Mouse (Mus musculus): ENCODE results near the gene Vti1b. TPM values are rescaled to one million over a fixed set of nuclear protein-coding genes. Genes with fewer than 3 reads are reported as not detected.

Vti1b gene
- 25.4 and 25.8 TPM in 2 replicates for polyA plus RNA-seq (2012; rRNA removed)

DNA sequence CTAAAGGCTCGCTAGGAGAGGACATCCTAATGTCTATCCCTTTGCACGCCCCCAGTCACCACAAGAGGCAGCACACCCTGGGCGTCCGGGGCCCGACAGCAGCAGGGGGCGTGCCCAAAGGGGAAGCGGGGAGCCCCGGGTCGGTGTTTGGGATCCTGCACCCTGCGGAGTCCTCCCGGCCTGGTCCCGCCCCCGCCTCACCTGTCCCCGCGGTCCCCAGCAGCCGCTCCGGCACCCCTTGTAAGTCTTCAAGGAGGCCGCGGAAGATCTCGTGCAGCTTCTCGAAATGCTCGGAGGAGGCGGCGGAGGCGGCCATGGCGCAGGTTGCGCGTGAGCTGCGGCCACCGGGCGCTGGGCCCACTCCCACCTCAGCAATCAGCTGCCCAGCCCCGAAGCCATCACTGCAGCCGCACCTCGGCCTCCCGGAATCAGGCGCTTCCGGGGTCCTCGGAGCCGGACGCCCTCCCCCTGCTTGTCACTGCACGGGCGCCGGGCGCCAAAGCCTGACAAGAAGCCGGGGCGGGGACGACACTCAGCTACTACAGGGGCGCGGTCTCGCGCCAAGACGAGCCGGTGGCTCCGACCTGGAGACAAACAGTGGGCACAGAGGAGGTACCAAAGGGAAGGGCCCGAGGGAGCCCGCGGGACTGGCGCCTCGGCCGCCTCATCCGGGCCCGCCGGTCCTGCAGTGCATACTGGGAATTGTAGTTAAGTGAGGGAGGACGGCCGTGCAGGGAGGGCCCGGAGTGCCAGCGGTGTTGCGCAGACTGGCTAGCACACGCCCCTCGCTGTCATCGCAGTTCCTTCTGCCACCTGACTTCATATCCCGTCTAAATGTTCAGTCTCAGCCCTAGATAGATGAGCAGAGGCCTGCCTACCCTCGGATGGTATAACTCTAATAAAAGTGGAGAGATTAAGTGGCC, at the start of gene Vti1b:
Gene Vti1b, minus strand, starts transcription at position 649 of the 923 bp plus-strand sequence.
- TF ChIP-seq POLR2A (IDR thresholded peaks at IDR 0.05; ENCODE audit: control insufficient read depth, extremely low read depth, insufficient read depth, low read length, poor library complexity): peak; percentile 81
- peak; percentile 65 for TF ChIP-seq CTCF (IDR thresholded peaks at IDR 0.05; ENCODE audit: borderline replicate concordance, control insufficient read depth, extremely low read depth, insufficient read depth, low read length, poor library complexity)
- Histone ChIP-seq H3K27ac (ENCODE audit: control insufficient read depth, insufficient read depth, low read length) (peak within 1 kb of the TSS; percentile 8; the same call in 1 of the 2 replicates), H3K4me3 (ENCODE audit: control insufficient read depth, insufficient read depth, low read length) (peak within 1 kb of the TSS; percentile 87), H3K27me3 (ENCODE audit: control insufficient read depth, insufficient read depth, low read length) (no peaks in the 10 kb centered on the region), H3K36me3 (ENCODE audit: control insufficient read depth, insufficient read depth, low read length) (peaks cover 10% of the 10 kb centered on the region), H3K4me1 (replicated peaks; ENCODE audit: control insufficient read depth, insufficient read depth, low read length) (peaks cover 3% of the 10 kb centered on the region)
- under 1% methylated on average over 73 of the region's 73 CpGs for WGBS
- peak; percentile 86 for DNase-seq

- Histone ChIP-seq H3K4me1 (replicated peaks; ENCODE audit: control insufficient read depth, insufficient read depth, low read length) (no peaks in the 10 kb centered on the region), H3K27ac (ENCODE audit: control insufficient read depth, insufficient read depth, low read length) (no peak overlapping the region), H3K36me3 (ENCODE audit: control insufficient read depth, insufficient read depth, low read length) (no peaks in the 10 kb centered on the region), H3K27me3 (ENCODE audit: control insufficient read depth, insufficient read depth, low read length) (no peaks in the 10 kb centered on the region), H3K4me3 (ENCODE audit: control insufficient read depth, insufficient read depth, low read length) (no peak overlapping the region)
- WGBS: 91% methylated on average over 5 of the region's 5 CpGs
- DNase-seq: no peak
- TF ChIP-seq CTCF (IDR thresholded peaks at IDR 0.05; ENCODE audit: borderline replicate concordance, control insufficient read depth, extremely low read depth, insufficient read depth, low read length, poor library complexity) (no peak), POLR2A (IDR thresholded peaks at IDR 0.05; ENCODE audit: control insufficient read depth, extremely low read depth, insufficient read depth, low read length, poor library complexity) (no peak)
Measured at GRCm38 (mm10) chr12:79217511-79217910, 45.0 kb upstream of the Vti1b start.

DNA sequence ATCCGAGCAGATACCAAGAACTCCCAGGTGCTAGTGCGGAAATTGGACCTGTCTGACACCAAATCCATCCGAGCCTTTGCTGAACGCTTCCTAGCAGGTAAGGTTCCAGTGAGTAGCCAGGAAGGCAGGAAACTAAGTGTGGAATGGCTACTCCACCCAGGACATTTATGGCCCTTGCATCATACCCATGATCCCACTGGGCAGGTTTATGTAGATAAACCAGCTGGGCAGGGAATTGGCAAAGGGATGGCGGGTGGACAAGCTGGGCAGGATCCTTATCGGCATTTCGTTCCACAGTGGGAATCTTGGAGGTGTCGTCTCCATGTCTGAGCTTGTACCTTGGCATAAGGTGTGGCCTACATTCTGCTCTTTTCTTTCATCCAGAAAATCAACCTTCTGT, 39.0 kb upstream of the Vti1b start:
- WGBS: 94% methylated on average over 8 of the region's 8 CpGs
- TF ChIP-seq POLR2A (IDR thresholded peaks at IDR 0.05; ENCODE audit: control insufficient read depth, extremely low read depth, insufficient read depth, low read length, poor library complexity): no peak
- TF ChIP-seq CTCF (IDR thresholded peaks at IDR 0.05; ENCODE audit: borderline replicate concordance, control insufficient read depth, extremely low read depth, insufficient read depth, low read length, poor library complexity): no peak
- no peak for DNase-seq
- no peak overlapping the region for H3K27ac ChIP-seq (ENCODE audit: control insufficient read depth, insufficient read depth, low read length)
- H3K27me3 ChIP-seq (ENCODE audit: control insufficient read depth, insufficient read depth, low read length): no peaks in the 10 kb centered on the region
- no peaks in the 10 kb centered on the region for H3K4me1 ChIP-seq (replicated peaks; ENCODE audit: control insufficient read depth, insufficient read depth, low read length)
- no peaks in the 10 kb centered on the region for H3K36me3 ChIP-seq (ENCODE audit: control insufficient read depth, insufficient read depth, low read length)
- no peak overlapping the region for H3K4me3 ChIP-seq (ENCODE audit: control insufficient read depth, insufficient read depth, low read length)

DNA sequence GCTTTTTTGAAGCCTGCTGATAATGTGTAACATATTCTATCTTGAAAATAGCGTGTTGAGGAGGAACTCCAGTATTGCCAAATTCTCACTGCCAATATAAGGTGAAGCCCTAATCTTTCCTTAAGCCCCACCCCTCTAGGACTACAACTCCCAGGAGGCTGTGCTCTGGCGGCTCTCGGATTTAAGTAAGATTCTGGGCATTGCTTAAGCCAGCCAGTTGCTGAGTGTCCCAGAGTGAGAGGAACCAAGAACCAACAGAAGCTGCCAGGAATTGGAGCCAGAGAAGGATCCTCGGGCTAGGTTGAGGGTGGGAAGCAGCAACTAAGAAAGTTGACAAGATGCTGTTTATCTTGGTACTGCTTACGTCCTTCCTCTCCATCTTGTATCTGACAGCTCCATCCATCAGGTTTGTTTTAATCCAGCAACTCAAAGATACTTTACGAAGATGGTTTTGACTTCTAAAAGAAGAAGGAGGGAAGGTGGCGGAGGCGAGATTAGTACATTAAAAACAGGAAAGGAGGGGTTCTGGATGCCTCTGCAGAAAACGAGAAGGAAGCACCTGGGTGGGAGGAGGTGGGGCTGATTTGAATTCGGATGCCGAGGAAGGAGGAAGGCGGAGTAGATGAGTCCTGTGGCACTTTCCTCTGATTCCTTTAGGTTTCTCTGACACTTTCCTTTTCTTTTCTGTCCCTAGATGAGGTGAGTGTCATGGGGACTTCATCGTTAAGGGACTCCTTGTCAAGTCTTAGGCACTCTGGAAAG, 36.4 kb upstream of the Vti1b start, which contains the start of gene Rdh12:
Gene Rdh12, plus strand, starts transcription at position 212 of the 762 bp plus-strand sequence.
- no peak for TF ChIP-seq POLR2A (IDR thresholded peaks at IDR 0.05; ENCODE audit: control insufficient read depth, extremely low read depth, insufficient read depth, low read length, poor library complexity)
- no peak for TF ChIP-seq CTCF (IDR thresholded peaks at IDR 0.05; ENCODE audit: borderline replicate concordance, control insufficient read depth, extremely low read depth, insufficient read depth, low read length, poor library complexity)
- Histone ChIP-seq H3K4me1 (replicated peaks; ENCODE audit: control insufficient read depth, insufficient read depth, low read length) (no peaks in the 10 kb centered on the region), H3K27me3 (ENCODE audit: control insufficient read depth, insufficient read depth, low read length) (no peaks in the 10 kb centered on the region), H3K36me3 (ENCODE audit: control insufficient read depth, insufficient read depth, low read length) (no peaks in the 10 kb centered on the region), H3K4me3 (ENCODE audit: control insufficient read depth, insufficient read depth, low read length) (peak within 1 kb of the TSS; percentile 59), H3K27ac (ENCODE audit: control insufficient read depth, insufficient read depth, low read length) (no peak within 1 kb of the TSS)
- peak; percentile 45 for DNase-seq
- WGBS: under 1% methylated on average over 13 of the region's 13 CpGs

GRCm38 (mm10) chr12:79201882-79202281, 29.4 kb upstream of the Vti1b start:
- DNase-seq: no peak
- Histone ChIP-seq H3K4me3 (ENCODE audit: control insufficient read depth, insufficient read depth, low read length) (no peak overlapping the region), H3K4me1 (replicated peaks; ENCODE audit: control insufficient read depth, insufficient read depth, low read length) (no peaks in the 10 kb centered on the region), H3K27me3 (ENCODE audit: control insufficient read depth, insufficient read depth, low read length) (no peaks in the 10 kb centered on the region), H3K27ac (ENCODE audit: control insufficient read depth, insufficient read depth, low read length) (no peak overlapping the region), H3K36me3 (ENCODE audit: control insufficient read depth, insufficient read depth, low read length) (no peaks in the 10 kb centered on the region)
- WGBS: 40% methylated on average over 3 of the region's 3 CpGs
- TF ChIP-seq CTCF (IDR thresholded peaks at IDR 0.05; ENCODE audit: borderline replicate concordance, control insufficient read depth, extremely low read depth, insufficient read depth, low read length, poor library complexity) (no peak), POLR2A (IDR thresholded peaks at IDR 0.05; ENCODE audit: control insufficient read depth, extremely low read depth, insufficient read depth, low read length, poor library complexity) (no peak)

GRCm38 (mm10) chr12:79197105-79197504, 24.6 kb upstream of the Vti1b start:
- no peaks in the 10 kb centered on the region for H3K4me1 ChIP-seq (replicated peaks; ENCODE audit: control insufficient read depth, insufficient read depth, low read length)
- TF ChIP-seq POLR2A (IDR thresholded peaks at IDR 0.05; ENCODE audit: control insufficient read depth, extremely low read depth, insufficient read depth, low read length, poor library complexity) (no peak), CTCF (IDR thresholded peaks at IDR 0.05; ENCODE audit: borderline replicate concordance, control insufficient read depth, extremely low read depth, insufficient read depth, low read length, poor library complexity) (no peak)
- H3K36me3 ChIP-seq (ENCODE audit: control insufficient read depth, insufficient read depth, low read length): no peaks in the 10 kb centered on the region
- H3K27ac ChIP-seq (ENCODE audit: control insufficient read depth, insufficient read depth, low read length): no peak overlapping the region
- H3K27me3 ChIP-seq (ENCODE audit: control insufficient read depth, insufficient read depth, low read length): no peaks in the 10 kb centered on the region
- WGBS: 94% methylated on average over 5 of the region's 5 CpGs
- H3K4me3 ChIP-seq (ENCODE audit: control insufficient read depth, insufficient read depth, low read length): no peak overlapping the region
- no peak for DNase-seq

Measured in thymus, adult 2 months (tissue).